Mouse (Mus musculus) cerebellum, postnatal 4 days (tissue): ENCODE results near the gene Epsti1.
"Not testable (repeated sequence)": the region's sequence is repeated elsewhere in the genome, so short reads cannot be mapped to it uniquely, and the experiment has no call there.

Experiments used
- DNase-seq, 2 experiments: peaks; one replicate each; pipeline ENCODE4 v3.0.0; 2022; ENCODE audit warnings: low spot score in 2 of 2, mixed read lengths in 1 of 2

Gene Epsti1

GRCm38 (mm10) chr14:77904171-77904762 is at the start of gene Epsti1:
TSS of gene Epsti1 (plus strand) at chr14:77904239.
- DNase-seq, result no peak

DNA sequence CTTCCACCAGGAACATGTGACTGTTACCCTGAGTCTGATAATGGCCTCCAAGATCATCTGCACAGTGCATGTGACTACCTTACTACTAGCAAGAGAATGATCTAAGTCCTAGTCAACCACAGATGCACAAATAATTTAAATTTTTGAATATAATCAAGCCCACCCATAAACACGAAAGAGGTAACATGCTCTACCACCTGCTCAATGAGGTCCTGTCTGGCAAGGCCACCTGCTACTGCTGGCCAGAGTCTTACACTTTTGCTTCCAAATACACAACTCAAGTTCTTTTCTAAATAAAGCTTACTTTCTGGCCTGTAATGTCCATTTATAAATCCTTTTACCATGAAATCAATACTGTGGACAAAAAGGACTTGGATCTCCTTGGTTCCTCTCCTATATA is 44.1 kb upstream of the Epsti1 start:
- DNase-seq, result no peak

GRCm38 (mm10) chr14:77860841-77861560 is 43.0 kb upstream of the Epsti1 start:
- no peak for DNase-seq

GRCm38 (mm10) chr14:77864051-77864450 is 40.0 kb upstream of the Epsti1 start:
- no peak for DNase-seq

DNA sequence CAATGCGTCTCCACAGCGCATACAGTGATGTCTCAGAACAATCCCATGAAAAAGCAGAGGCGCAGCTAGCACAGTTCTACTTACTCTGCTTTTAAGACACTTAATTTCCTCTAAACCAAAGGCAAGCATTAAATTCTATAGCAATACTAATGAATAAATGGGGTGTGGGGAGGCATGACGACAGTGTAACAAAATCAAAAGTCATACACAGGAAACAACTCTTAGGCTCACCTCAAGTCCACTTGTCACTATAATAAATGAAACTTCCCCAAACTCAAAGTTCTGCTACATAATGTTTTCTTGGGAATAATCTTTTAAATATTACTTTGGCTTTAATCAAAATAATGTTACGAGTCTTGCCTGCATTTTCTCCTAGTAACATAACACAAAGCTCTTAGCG is 39.5 kb upstream of the Epsti1 start:
- no peak for DNase-seq

DNA sequence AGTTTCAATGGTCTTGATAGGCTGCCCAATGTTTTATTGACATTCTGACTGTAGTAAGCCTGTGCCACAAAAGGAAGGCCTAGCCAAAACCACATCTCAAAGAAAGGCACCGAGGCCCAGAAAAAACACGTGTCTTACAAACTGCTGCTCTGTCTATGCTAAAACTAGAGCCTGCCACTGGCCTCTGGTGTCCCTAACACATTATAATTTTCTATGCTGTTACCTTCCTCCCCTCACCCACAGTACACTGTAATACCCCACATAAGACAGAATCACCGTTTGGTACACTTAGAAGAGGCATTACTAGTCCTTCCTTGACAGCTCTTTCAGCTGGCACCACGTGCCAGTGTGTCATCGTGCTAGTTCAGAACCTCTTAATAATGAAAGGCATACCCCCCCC is 36.4 kb upstream of the Epsti1 start:
- DNase-seq, result no peak

DNA sequence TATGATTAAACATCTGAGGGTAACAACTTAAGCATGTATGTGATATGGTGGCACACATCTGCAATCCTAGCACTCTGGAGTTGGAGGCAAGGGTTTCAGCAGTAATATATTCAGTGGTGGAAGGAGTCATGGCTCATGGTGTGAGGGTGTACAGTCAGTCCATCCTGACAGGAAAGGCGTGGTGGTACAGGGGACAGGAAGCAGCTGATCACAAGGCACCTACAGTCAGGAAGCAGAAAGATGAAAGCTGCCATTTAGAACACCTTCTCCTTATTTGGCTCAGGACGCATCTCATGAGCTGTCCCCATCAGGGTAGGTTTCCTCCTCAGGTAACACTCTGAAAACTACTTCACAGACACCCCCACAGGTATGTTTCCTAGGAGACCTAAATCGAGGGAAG is 33.1 kb upstream of the Epsti1 start:
- DNase-seq, result no peak

GRCm38 (mm10) chr14:77871380-77871975 is 32.6 kb upstream of the Epsti1 start:
- DNase-seq, result no peak

- peak; percentile 78 to 84 for DNase-seq
These were observed 29.5 kb upstream of the Epsti1 start, which contains the start of gene Dnajc15 for GRCm38 (mm10) chr14:77874304-77875241. TSS of gene Dnajc15 (minus strand) at chr14:77875125.

DNA sequence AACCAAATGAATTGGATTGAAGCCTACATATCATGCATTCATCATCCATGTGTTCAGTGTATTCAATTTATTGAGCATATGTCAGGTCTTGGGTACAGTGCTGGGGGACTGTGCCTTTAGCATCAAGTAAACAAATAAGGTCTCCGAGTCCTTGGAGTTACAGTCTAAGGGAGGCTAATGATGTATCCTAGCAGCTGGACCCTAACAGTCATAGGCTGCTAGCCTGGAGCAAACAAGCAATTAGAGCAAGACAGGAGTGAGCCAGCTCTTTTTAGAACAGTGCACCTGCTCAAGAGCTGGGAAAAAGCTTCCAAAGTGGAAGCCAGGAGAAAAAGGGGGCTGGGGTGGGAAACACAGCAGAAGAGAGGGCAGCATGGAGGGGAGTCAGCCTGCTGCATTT is 27.8 kb upstream of the Epsti1 start:
- no peak for DNase-seq

DNA sequence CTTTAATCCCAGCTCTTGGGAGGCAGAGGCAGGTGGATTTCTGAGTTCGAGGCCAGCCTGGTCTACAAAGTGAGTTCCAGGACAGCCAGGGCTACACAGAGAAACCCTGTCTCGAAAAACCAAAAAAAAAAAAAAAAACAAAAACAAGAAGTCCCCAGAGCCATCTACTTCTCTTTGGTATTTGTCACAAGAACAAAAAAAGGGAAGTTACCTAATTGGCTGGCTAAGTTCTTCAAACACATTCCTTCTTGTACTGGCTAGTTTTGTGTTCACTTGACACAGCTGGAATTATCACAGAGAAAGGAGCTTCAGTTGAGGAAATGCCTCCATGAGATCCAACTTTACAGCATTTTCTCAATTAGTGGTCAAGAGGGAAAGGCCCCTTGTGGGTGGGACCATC is 26.2 kb upstream of the Epsti1 start:
- not testable (repeated sequence) for DNase-seq

GRCm38 (mm10) chr14:77881998-77882397 is 22.0 kb upstream of the Epsti1 start:
- no peak for DNase-seq

DNA sequence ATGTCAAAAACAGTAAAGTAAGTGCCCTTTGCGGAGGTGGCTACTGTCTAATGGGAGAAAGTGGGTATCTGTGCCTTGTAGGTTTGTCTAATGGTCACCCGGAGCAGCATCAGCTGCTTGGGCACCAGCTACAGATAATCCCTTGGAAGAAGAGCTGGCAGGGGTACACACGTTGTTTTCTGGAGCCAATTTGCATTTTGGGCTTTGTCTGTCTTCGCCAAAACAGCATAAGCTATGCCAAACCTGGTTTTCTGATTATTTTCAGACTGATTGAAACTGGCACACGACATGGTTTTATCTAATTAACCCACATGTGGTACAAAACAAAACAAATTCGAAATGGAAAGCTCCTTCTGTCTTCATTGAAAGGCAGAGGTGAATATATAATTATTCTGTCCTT is 21.4 kb upstream of the Epsti1 start:
- DNase-seq, result peak in 1 of 2 experiments; percentile 49

- DNase-seq, result no peak
These were observed 17.7 kb upstream of the Epsti1 start for GRCm38 (mm10) chr14:77886376-77886775.

DNA sequence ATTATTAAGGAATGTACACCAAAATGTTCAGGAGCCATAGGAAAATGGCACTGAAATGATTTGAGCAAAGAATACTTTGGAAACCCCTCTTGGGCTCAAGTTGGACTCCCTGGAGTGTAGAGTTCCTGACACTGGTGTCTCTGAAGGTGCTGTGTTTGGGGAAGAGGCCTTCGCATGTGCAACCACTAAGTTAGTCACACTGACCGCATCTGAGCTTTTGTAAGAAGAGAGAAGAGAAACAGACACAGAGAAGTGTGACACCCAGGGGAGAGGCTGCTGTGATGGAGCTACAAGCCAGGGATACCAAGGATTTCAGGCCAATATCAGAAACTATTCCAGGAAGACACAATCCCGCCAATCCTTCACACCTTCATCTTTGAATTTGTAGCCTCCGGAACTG is 17.1 kb upstream of the Epsti1 start:
- no peak for DNase-seq

- DNase-seq, result no peak
These were observed 14.1 kb upstream of the Epsti1 start for GRCm38 (mm10) chr14:77889911-77890310.

GRCm38 (mm10) chr14:77895951-77896350 is 8.1 kb upstream of the Epsti1 start:
- no peak for DNase-seq

- DNase-seq, result no peak
These were observed 1.5 kb upstream of the Epsti1 start for GRCm38 (mm10) chr14:77902541-77902940.

DNA sequence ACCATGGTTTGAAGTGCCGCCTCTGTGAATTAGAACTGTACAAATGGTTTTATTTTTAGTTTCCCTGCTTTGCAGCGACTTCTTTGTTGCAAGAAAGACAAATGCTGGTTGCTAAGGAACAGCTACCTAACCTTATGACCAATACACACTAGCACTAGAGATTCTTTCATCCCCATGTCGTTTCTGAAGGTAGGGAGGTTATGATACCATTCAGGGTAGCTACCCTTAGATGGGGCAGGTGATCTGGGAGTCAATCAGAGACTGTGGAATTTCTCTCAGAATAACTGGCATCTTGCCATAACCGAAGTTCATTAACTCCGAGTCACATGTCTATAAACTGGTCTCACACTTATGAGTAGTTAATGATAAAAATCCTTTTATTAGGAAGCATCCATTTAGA is 1.4 kb downstream of the Epsti1 start:
- DNase-seq, result no peak

DNA sequence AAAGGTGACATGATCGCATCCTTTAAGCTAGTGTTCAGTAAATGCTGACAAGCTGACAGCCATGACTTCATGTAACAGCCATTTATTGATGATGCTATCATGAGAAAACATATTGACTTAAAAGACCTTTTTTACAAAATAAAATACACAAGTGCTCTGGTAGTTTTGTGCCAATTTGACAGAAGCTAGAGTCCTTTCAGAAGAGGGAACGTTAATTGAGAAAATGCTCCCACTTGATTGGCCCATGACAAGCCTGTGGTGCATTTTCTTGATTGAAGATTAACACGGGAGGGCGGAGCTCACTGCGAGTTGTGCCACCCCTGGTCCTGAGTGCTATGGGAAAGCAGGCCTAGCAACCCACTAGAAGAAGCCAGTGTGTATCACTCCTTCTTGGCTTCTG is 2.5 kb downstream of the Epsti1 start:
- DNase-seq, result no peak

- no peak for DNase-seq
These were observed 11.7 kb downstream of the Epsti1 start for GRCm38 (mm10) chr14:77915776-77916175.

GRCm38 (mm10) chr14:77921641-77922040 is 17.6 kb downstream of the Epsti1 start:
- no peak for DNase-seq
